Mouse (Mus musculus): Measurements from ENCODE around the gene Ormdl3. TPM values are rescaled to one million over a fixed set of nuclear protein-coding genes. Genes with fewer than 3 reads are reported as not detected.

Gene Ormdl3
- polyA plus RNA-seq, 1 experiment from 2014 or later = 65.6 TPM

- H3K4me1 ChIP-seq = peaks cover 9% of the 10 kb centered on the region
- peak overlapping the region; percentile 55 for H3K4me3 ChIP-seq
- no peak overlapping the region for H3K27ac ChIP-seq
- peaks cover 3% of the 10 kb centered on the region; the same call in 1 of the 2 replicates for H3K9me3 ChIP-seq
- H3K36me3 ChIP-seq (replicated peaks) = no peaks in the 10 kb centered on the region
- WGBS = 4% methylated on average over 16 of the region's 16 CpGs
- DNase-seq (ENCODE audit: extremely low spot score, low spot score) = no peak
- H3K27me3 ChIP-seq (ENCODE audit: poor library complexity, severe bottlenecking) = peaks cover 92% of the 10 kb centered on the region
Observed at GRCm38 (mm10) chr11:98544890-98545677, 42.1 kb downstream of the Ormdl3 start.

- WGBS = 87% methylated on average over 1 of the region's 1 CpGs
- H3K36me3 ChIP-seq (replicated peaks) = no peaks in the 10 kb centered on the region
Observed at GRCm38 (mm10) chr11:98543414-98543813, 43.8 kb downstream of the Ormdl3 start.

GRCm38 (mm10) chr11:98542553-98542952 lies 44.6 kb downstream of the Ormdl3 start:
- no peak overlapping the region for H3K4me3 ChIP-seq
- H3K27me3 ChIP-seq (ENCODE audit: poor library complexity, severe bottlenecking) = peaks cover 66% of the 10 kb centered on the region
- 78% methylated on average over 8 of the region's 8 CpGs for WGBS
- H3K36me3 ChIP-seq (replicated peaks) = no peaks in the 10 kb centered on the region
- no peak for DNase-seq (ENCODE audit: extremely low spot score, low spot score)
- H3K27ac ChIP-seq = no peak overlapping the region
- peaks cover 7% of the 10 kb centered on the region; the same call in 1 of the 2 replicates for H3K9me3 ChIP-seq
- H3K4me1 ChIP-seq = peaks cover 9% of the 10 kb centered on the region

More at GRCm38 (mm10) chr11:98543414-98543813, 43.8 kb downstream of the Ormdl3 start:
- no peak for DNase-seq (ENCODE audit: extremely low spot score, low spot score)
- Histone ChIP-seq H3K27me3 (ENCODE audit: poor library complexity, severe bottlenecking) (peaks cover 75% of the 10 kb centered on the region), H3K4me1 (peaks cover 9% of the 10 kb centered on the region), H3K9me3 (peaks cover 7% of the 10 kb centered on the region; the same call in 1 of the 2 replicates), H3K27ac (no peak overlapping the region), H3K4me3 (no peak overlapping the region)

- no peak overlapping the region for H3K27ac ChIP-seq
- no peak overlapping the region for H3K4me3 ChIP-seq
- H3K4me1 ChIP-seq = peaks cover 2% of the 10 kb centered on the region
- H3K9me3 ChIP-seq = peaks cover 7% of the 10 kb centered on the region; the same call in 1 of the 2 replicates
- WGBS = 81% methylated on average over 5 of the region's 5 CpGs
- DNase-seq (ENCODE audit: extremely low spot score, low spot score) = no peak
- H3K36me3 ChIP-seq (replicated peaks) = no peaks in the 10 kb centered on the region
- H3K27me3 ChIP-seq (ENCODE audit: poor library complexity, severe bottlenecking) = peaks cover 44% of the 10 kb centered on the region
Observed at GRCm38 (mm10) chr11:98540319-98540718, 46.8 kb downstream of the Ormdl3 start.

GRCm38 (mm10) chr11:98537480-98538034 lies 49.6 kb downstream of the Ormdl3 start:
- no peaks in the 10 kb centered on the region for H3K4me1 ChIP-seq
- peaks cover 7% of the 10 kb centered on the region; the same call in 1 of the 2 replicates for H3K9me3 ChIP-seq
- no peak overlapping the region for H3K4me3 ChIP-seq
- H3K27me3 ChIP-seq (ENCODE audit: poor library complexity, severe bottlenecking) = peaks cover 21% of the 10 kb centered on the region
- H3K27ac ChIP-seq = no peak overlapping the region
- no peaks in the 10 kb centered on the region for H3K36me3 ChIP-seq (replicated peaks)
- DNase-seq (ENCODE audit: extremely low spot score, low spot score) = no peak

Other genes starting within 250 kb of the Ormdl3 start
- 0.23 and 0.41 TPM in 2 replicates for gene Ppp1r1b, start 239.0 kb downstream of the Ormdl3 start, polyA plus RNA-seq (2016; fragmentation: Nextera tagmentation; extraction: Ambion mirVana)
- gene Stard3, start 229.0 kb downstream of the Ormdl3 start, polyA plus RNA-seq (2016; fragmentation: Nextera tagmentation; extraction: Ambion mirVana) = 39.8 and 41.0 TPM in 2 replicates
- 0.15 TPM in 1 of 2 replicates, not detected in the other for gene Tcap, start 203.6 kb downstream of the Ormdl3 start, polyA plus RNA-seq (2016; fragmentation: Nextera tagmentation; extraction: Ambion mirVana)
- not detected in 2 replicates for gene Pnmt, start 200.9 kb downstream of the Ormdl3 start, polyA plus RNA-seq (2016; fragmentation: Nextera tagmentation; extraction: Ambion mirVana)
- gene Pgap3, start 186.9 kb downstream of the Ormdl3 start, polyA plus RNA-seq (2016; fragmentation: Nextera tagmentation; extraction: Ambion mirVana) = 10.0 and 10.1 TPM in 2 replicates
- gene Erbb2, start 174.9 kb downstream of the Ormdl3 start, polyA plus RNA-seq (2016; fragmentation: Nextera tagmentation; extraction: Ambion mirVana) = 18.9 and 21.9 TPM in 2 replicates
- gene Mien1, start 148.4 kb downstream of the Ormdl3 start, polyA plus RNA-seq (2016; fragmentation: Nextera tagmentation; extraction: Ambion mirVana) = 91.2 and 94.3 TPM in 2 replicates
- 4.1 and 5.6 TPM in 2 replicates for gene Grb7, start 141.0 kb downstream of the Ormdl3 start, polyA plus RNA-seq (2016; fragmentation: Nextera tagmentation; extraction: Ambion mirVana)
- gene Ikzf3, start 41.3 kb downstream of the Ormdl3 start, polyA plus RNA-seq (2016; fragmentation: Nextera tagmentation; extraction: Ambion mirVana) = 0.07 TPM in 1 of 2 replicates, not detected in the other
- gene Zpbp2, start 36.3 kb downstream of the Ormdl3 start, polyA plus RNA-seq (2016; fragmentation: Nextera tagmentation; extraction: Ambion mirVana) = 0.26 and 0.66 TPM in 2 replicates
- gene Lrrc3c, start 10.9 kb upstream of the Ormdl3 start, polyA plus RNA-seq (2016; fragmentation: Nextera tagmentation; extraction: Ambion mirVana) = not detected in 2 replicates
- gene Gm12355, start 38.3 kb upstream of the Ormdl3 start, polyA plus RNA-seq (2016; fragmentation: Nextera tagmentation; extraction: Ambion mirVana) = 1.4 and 1.5 TPM in 2 replicates
- gene Gsdma3, start 39.0 kb upstream of the Ormdl3 start, polyA plus RNA-seq (2016; fragmentation: Nextera tagmentation; extraction: Ambion mirVana) = not detected in 2 replicates
- not detected in 2 replicates for gene Gsdma2, start 59.4 kb upstream of the Ormdl3 start, polyA plus RNA-seq (2016; fragmentation: Nextera tagmentation; extraction: Ambion mirVana)
- not detected in 2 replicates for gene Gsdma, start 77.0 kb upstream of the Ormdl3 start, polyA plus RNA-seq (2016; fragmentation: Nextera tagmentation; extraction: Ambion mirVana)
- 255 and 259 TPM in 2 replicates for gene Psmd3, start 95.2 kb upstream of the Ormdl3 start, polyA plus RNA-seq (2016; fragmentation: Nextera tagmentation; extraction: Ambion mirVana)
- not detected in 2 replicates for gene Csf3, start 113.9 kb upstream of the Ormdl3 start, polyA plus RNA-seq (2016; fragmentation: Nextera tagmentation; extraction: Ambion mirVana)
- gene Med24, start 142.1 kb upstream of the Ormdl3 start, polyA plus RNA-seq (2016; fragmentation: Nextera tagmentation; extraction: Ambion mirVana) = 69.7 and 77.3 TPM in 2 replicates
- gene Thra, start 153.3 kb upstream of the Ormdl3 start, polyA plus RNA-seq (2016; fragmentation: Nextera tagmentation; extraction: Ambion mirVana) = 9.5 and 10.9 TPM in 2 replicates
- gene Nr1d1, start 188.0 kb upstream of the Ormdl3 start, polyA plus RNA-seq (2016; fragmentation: Nextera tagmentation; extraction: Ambion mirVana) = 1.5 TPM in 2 replicates
- 22.9 and 24.1 TPM in 2 replicates for gene Msl1, start 208.1 kb upstream of the Ormdl3 start, polyA plus RNA-seq (2016; fragmentation: Nextera tagmentation; extraction: Ambion mirVana)
- gene Casc3, start 217.5 kb upstream of the Ormdl3 start, polyA plus RNA-seq (2016; fragmentation: Nextera tagmentation; extraction: Ambion mirVana) = 45.7 and 49.7 TPM in 2 replicates
- gene Rapgefl1, start 249.4 kb upstream of the Ormdl3 start, polyA plus RNA-seq (2016; fragmentation: Nextera tagmentation; extraction: Ambion mirVana) = 1.00 and 1.2 TPM in 2 replicates